Mouse (Mus musculus) ES-Bruce4 (cell line): Measurements from ENCODE around the gene Slc4a11. TPM values are rescaled to one million over a fixed set of nuclear protein-coding genes. Genes with fewer than 3 reads are reported as not detected.

Experiments used
- H3K27ac ChIP-seq: 2 replicates; pipeline ENCODE4 v1.5.1; 2012; ENCODE audit warnings: low read length, inconsistent platforms; ENCODE audit not compliant: insufficient read depth
- H3K27me3 ChIP-seq: 2 replicates; pipeline ENCODE4 v1.6.1; 2012; ENCODE audit warnings: mild to moderate bottlenecking, low read length, inconsistent platforms; ENCODE audit not compliant: control insufficient read depth, poor library complexity, insufficient read depth, severe bottlenecking
- H3K36me3 ChIP-seq: 2 replicates; pipeline ENCODE4 v1.6.1; 2012; ENCODE audit warnings: inconsistent platforms, mild to moderate bottlenecking, low read length, moderate library complexity; ENCODE audit not compliant: control insufficient read depth, poor library complexity, insufficient read depth, severe bottlenecking
- H3K4me1 ChIP-seq: one replicate; pipeline ENCODE4 v1.8.1; 2011; ENCODE audit warnings: low read length; ENCODE audit not compliant: control insufficient read depth, insufficient read depth
- H3K4me3 ChIP-seq: 2 replicates; pipeline ENCODE4 v1.5.1; 2011; ENCODE audit warnings: low read depth, mild to moderate bottlenecking, low read length
- H3K9ac ChIP-seq: 2 replicates; pipeline ENCODE4 v1.6.1; 2012; ENCODE audit warnings: low read depth, mild to moderate bottlenecking, inconsistent platforms; ENCODE audit not compliant: poor library complexity, severe bottlenecking
- H3K9me3 ChIP-seq: replicated peaks from 2 replicates; pipeline ENCODE4 v1.6.1; 2012; ENCODE audit warnings: mild to moderate bottlenecking, low read length, inconsistent platforms; ENCODE audit not compliant: control insufficient read depth, poor library complexity, insufficient read depth, severe bottlenecking
- CTCF ChIP-seq: IDR thresholded peaks from one replicate; pipeline ENCODE4 v1.8.1; 2011; ENCODE audit warnings: low read depth, low read length
- EP300 ChIP-seq: IDR thresholded peaks from 2 replicates; pipeline ENCODE4 v1.6.1; 2011; ENCODE audit warnings: low read depth, low read length; ENCODE audit not compliant: insufficient read depth
- POLR2A ChIP-seq: IDR thresholded peaks from one replicate; pipeline ENCODE4 v1.8.1; 2011; ENCODE audit warnings: low read length; ENCODE audit not compliant: insufficient read depth
- polyA plus RNA-seq: library from polyadenylated mRNA; stranded (reverse); fragments of >200 nt; gene quantifications from 2 replicates; pipeline ENCODE4 v1.2.4, GENCODE M21; 2011; ENCODE audit warnings: low read depth; ENCODE audit not compliant: missing spikeins, insufficient read depth, insufficient read length

Slc4a11 gene
- polyA plus RNA-seq, 1 experiment, result 27.1 TPM

- Histone ChIP-seq H3K9me3 (no peaks in the 10 kb centered on the region), H3K27me3 (no peaks in the 10 kb centered on the region), H3K4me3 (no peak overlapping the region), H3K4me1 (no peaks in the 10 kb centered on the region), H3K9ac (no peak overlapping the region), H3K27ac (no peak overlapping the region), H3K36me3 (no peaks in the 10 kb centered on the region)
- no peak for TF ChIP-seq CTCF
- TF ChIP-seq EP300, result no peak
- no peak for TF ChIP-seq POLR2A
Observed at GRCm38 (mm10) chr2:130707057-130707456, 9.7 kb upstream of the Slc4a11 start.

DNA sequence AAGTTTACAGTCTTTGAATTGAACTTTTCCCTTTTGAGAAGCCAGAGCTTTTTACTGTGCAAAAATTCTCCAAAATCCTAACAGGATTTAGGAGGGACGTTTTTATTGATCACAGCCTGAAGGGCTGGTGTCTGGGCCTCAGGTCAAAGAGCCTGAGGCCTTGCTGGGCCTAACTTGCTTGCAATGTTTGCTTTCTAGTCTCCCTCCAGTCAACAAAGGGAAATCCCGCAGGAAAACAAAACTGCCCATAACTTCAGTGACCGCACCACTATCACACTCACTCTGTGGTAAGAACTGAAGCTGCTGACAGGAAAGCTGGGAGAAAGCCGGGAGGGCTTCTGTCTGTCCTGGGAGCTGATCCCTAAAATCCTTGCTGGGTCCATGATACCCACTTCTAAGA, 9.3 kb upstream of the Slc4a11 start:
- no peak for TF ChIP-seq CTCF
- no peak for TF ChIP-seq POLR2A
- no peak for TF ChIP-seq EP300
- Histone ChIP-seq H3K27ac (no peak overlapping the region), H3K9me3 (no peaks in the 10 kb centered on the region), H3K4me1 (no peaks in the 10 kb centered on the region), H3K9ac (no peak overlapping the region), H3K4me3 (no peak overlapping the region), H3K36me3 (no peaks in the 10 kb centered on the region), H3K27me3 (no peaks in the 10 kb centered on the region)

- Histone ChIP-seq H3K4me1 (no peaks in the 10 kb centered on the region), H3K27ac (no peak overlapping the region), H3K27me3 (no peaks in the 10 kb centered on the region), H3K9me3 (no peaks in the 10 kb centered on the region), H3K9ac (no peak overlapping the region), H3K4me3 (no peak overlapping the region), H3K36me3 (no peaks in the 10 kb centered on the region)
- TF ChIP-seq CTCF, result peak; percentile 32
- TF ChIP-seq POLR2A, result no peak
Observed at GRCm38 (mm10) chr2:130705178-130705577, 7.9 kb upstream of the Slc4a11 start.

DNA sequence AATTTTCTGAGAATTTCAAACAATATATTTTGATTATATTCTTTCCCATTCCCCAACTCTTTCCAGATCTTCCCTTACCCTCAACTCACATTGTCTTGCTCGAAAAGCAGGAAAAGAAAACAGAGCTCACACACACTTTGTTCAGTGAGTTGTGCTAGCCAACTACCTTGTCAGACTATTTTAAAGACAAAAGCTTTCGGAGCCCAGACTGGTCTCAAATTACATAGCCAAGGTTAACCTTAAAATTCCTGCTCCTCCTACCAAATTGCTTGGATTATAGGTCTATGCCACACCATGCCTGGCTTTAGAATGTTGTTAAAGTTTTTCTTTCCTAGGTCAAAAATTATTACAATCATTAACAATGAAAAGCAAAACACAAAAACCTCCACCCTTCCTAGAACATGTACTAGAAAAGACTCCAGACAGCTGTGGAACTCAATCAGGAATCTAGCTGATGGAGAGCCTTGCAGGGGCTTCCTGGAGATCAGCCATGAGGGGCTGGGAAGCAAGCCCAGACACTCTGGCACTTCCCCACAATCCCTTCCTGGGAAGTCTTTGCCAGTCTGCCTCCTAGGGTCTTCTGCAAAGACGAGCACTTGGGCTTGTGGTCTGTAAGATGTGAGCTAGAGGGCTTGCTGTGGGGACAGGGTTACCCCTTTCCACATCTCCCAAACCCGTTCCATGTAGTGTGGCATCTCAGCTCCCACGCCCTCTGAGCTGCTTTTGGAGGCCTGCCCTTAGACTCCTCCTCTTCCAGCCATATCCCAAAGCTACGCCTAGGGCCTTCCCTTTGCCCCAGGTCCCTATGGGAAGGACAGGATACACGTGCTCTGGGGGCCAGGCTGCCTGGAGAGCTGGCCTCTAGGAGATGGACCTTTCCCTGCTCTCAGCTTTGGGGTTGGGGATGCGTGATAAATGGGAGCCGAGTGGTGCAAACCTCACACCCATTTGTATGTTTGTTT, 7.0 kb upstream of the Slc4a11 start:
- Histone ChIP-seq H3K27me3 (no peaks in the 10 kb centered on the region), H3K36me3 (no peaks in the 10 kb centered on the region), H3K9me3 (no peaks in the 10 kb centered on the region), H3K9ac (no peak overlapping the region), H3K4me3 (no peak overlapping the region), H3K27ac (no peak overlapping the region), H3K4me1 (no peaks in the 10 kb centered on the region)
- no peak for TF ChIP-seq EP300
- no peak for TF ChIP-seq CTCF
- no peak for TF ChIP-seq POLR2A

DNA sequence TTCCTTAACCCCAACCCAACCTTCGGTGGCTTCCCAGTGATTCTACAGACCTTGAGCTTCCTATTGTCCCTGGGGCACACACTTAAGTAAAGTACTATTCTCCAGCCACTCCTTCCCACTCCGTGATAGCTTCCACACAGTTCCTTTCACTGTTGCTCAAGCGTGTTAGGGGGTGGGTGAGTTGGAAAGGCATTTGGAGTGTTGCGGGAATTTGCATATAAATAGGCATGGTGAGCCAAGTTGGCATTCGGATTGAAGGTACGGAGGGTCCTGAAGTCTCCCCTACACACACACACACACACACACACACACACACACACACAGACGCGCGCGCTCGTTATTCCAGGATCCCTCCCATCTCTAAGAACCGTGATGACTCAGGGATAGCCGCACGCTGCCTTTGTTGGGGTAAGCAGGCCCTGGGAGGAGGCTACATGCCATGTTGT, 525 bp upstream of the Slc4a11 start:
- H3K27ac ChIP-seq, result no peak overlapping the region

GRCm38 (mm10) chr2:130696700-130697152, 593 bp downstream of the Slc4a11 start:
- Histone ChIP-seq H3K27me3 (no peaks in the 10 kb centered on the region), H3K36me3 (no peaks in the 10 kb centered on the region), H3K4me3 (peak overlapping the region; percentile 89), H3K9me3 (no peaks in the 10 kb centered on the region), H3K4me1 (peaks cover 4% of the 10 kb centered on the region), H3K27ac (no peak overlapping the region), H3K9ac (peak overlapping the region; percentile 63)
- TF ChIP-seq POLR2A, result no peak
- no peak for TF ChIP-seq EP300
- no peak for TF ChIP-seq CTCF

More for the DNA sequence above, 525 bp upstream of the Slc4a11 start:
- Histone ChIP-seq H3K4me1 (peaks cover 4% of the 10 kb centered on the region), H3K4me3 (peak overlapping the region; percentile 89), H3K9ac (peak overlapping the region; percentile 63), H3K36me3 (no peaks in the 10 kb centered on the region), H3K27me3 (no peaks in the 10 kb centered on the region), H3K9me3 (no peaks in the 10 kb centered on the region)
- no peak for TF ChIP-seq EP300
